ENCODE assay signal across 12 mouse cellular contexts in genomic region chr3:83032746-83033308, GRCm38 (mm10). TPM values are rescaled to one million over a fixed set of nuclear protein-coding genes. Genes with fewer than 3 reads are reported as not detected.
A peak's percentile ranks its signal among the peaks of the same experiment; 100 is the strongest.
DNase-seq lines count a peak whose midpoint lies in the region; ATAC-seq and TF ChIP-seq lines count a peak whose summit lies in the region.
"Had no signal": no experiment of that assay in that cellular context is flagged by ENCODE, and none has a peak within 500 bp of the region (broad histone marks: within the 10 kb centered on the region; RNA-seq: fewer than 3 reads in every experiment).

No protein-coding gene starts in this region.

- no peak for TF ChIP-seq POLR2A in limb, embryonic 14.5 days (IDR thresholded peaks at IDR 0.05; ENCODE audit: borderline replicate concordance, extremely low read depth, insufficient read depth, insufficient read length)

- H3K9ac ChIP-seq in neural tube, embryonic 11.5 days (ENCODE audit: low read length), result no peak overlapping the region
- no peak overlapping the region for H3K9ac ChIP-seq in limb, embryonic 14.5 days (ENCODE audit: low read depth, low read length, severe bottlenecking)
- H3K9ac ChIP-seq: lung, embryonic 14.5 days; stomach, embryonic 15.5 days had no signal

- no peaks in the 10 kb centered on the region for H3K4me1 ChIP-seq in neural tube, embryonic 11.5 days (ENCODE audit: control insufficient read depth, insufficient read depth, low read length)
- no peaks in the 10 kb centered on the region for H3K4me1 ChIP-seq in limb, embryonic 14.5 days (ENCODE audit: control insufficient read depth, insufficient read depth, low read length)
- H3K4me1 ChIP-seq: stomach, embryonic 15.5 days had no signal

- 52% methylated on average over 13 of the region's 13 CpGs for WGBS in neural tube, embryonic 11.5 days
- WGBS in limb, embryonic 14.5 days, result 41% methylated on average over 13 of the region's 13 CpGs

- no peak for TF ChIP-seq CTCF in left cerebral cortex, adult 2 months (IDR thresholded peaks at IDR 0.05)

- ATAC-seq in neural tube, embryonic 11.5 days (ENCODE audit: insufficient read depth, low FRiP score, low TSS enrichment), result no peak
- ATAC-seq in limb, embryonic 14.5 days (ENCODE audit: low FRiP score, low read depth), result no peak

- H3K4me2 ChIP-seq in neural tube, embryonic 11.5 days (ENCODE audit: low read depth), result no peak overlapping the region
- H3K4me2 ChIP-seq in limb, embryonic 14.5 days (replicated peaks; ENCODE audit: low read depth, low read length, severe bottlenecking), result peak overlapping the region; percentile 19; the same call in 1 of the 2 replicates
- H3K4me2 ChIP-seq: lung, embryonic 14.5 days; stomach, embryonic 15.5 days had no signal

- H3K27ac ChIP-seq in neural tube, embryonic 11.5 days (ENCODE audit: low read depth, low read length), result no peak overlapping the region
- H3K27ac ChIP-seq in limb, embryonic 14.5 days (replicated peaks; ENCODE audit: low read depth, low read length), result no peak overlapping the region
- H3K27ac ChIP-seq in left cerebral cortex, adult 2 months, result no peak overlapping the region
- H3K27ac ChIP-seq: stomach, embryonic 15.5 days had no signal

- intact Hi-C loops in left cerebral cortex, adult 2 months (cut with DNase I), result no loop called here

- no peaks in the 10 kb centered on the region for H3K27me3 ChIP-seq in neural tube, embryonic 11.5 days (ENCODE audit: control insufficient read depth, insufficient read depth, low read length)
- no peaks in the 10 kb centered on the region for H3K27me3 ChIP-seq in limb, embryonic 14.5 days (ENCODE audit: control insufficient read depth, insufficient read depth, low read length)
- H3K27me3 ChIP-seq: stomach, embryonic 15.5 days had no signal

- H3K9me3 ChIP-seq in neural tube, embryonic 11.5 days (ENCODE audit: control insufficient read depth, low read length), result no peaks in the 10 kb centered on the region
- H3K9me3 ChIP-seq in limb, embryonic 14.5 days (ENCODE audit: control insufficient read depth, low read length), result no peaks in the 10 kb centered on the region
- H3K9me3 ChIP-seq: stomach, embryonic 15.5 days had no signal

- no peak overlapping the region for H3K4me3 ChIP-seq in neural tube, embryonic 11.5 days (ENCODE audit: low read depth, low read length)
- H3K4me3 ChIP-seq in limb, embryonic 14.5 days (replicated peaks; ENCODE audit: low read length), result no peak overlapping the region
- H3K4me3 ChIP-seq in left cerebral cortex, adult 2 months, result no peak overlapping the region
- H3K4me3 ChIP-seq: stomach, embryonic 15.5 days had no signal

- H3K36me3 ChIP-seq in neural tube, embryonic 11.5 days (ENCODE audit: control insufficient read depth, insufficient read depth, low read length), result no peaks in the 10 kb centered on the region
- no peaks in the 10 kb centered on the region for H3K36me3 ChIP-seq in limb, embryonic 14.5 days (ENCODE audit: control insufficient read depth, insufficient read depth, low read length)
- H3K36me3 ChIP-seq: stomach, embryonic 15.5 days had no signal

- peak; percentile 17 for DNase-seq in embryo, embryonic 10.5 days (ENCODE audit: low spot score)
- DNase-seq in embryo, embryonic 10 days (ENCODE audit: low spot score), result no peak
- peak; percentile 15 for DNase-seq in neural tube, embryonic 11.5 days (ENCODE audit: low spot score)
- no peak for DNase-seq in neural tube, embryonic 10.5 days (ENCODE audit: extremely low spot score, low spot score)
- no peak for DNase-seq in limb, embryonic 14.5 days (ENCODE audit: low spot score)
- no peak for DNase-seq in Muller cell, postnatal 12 days (ENCODE audit: inconsistent ontology term)
- DNase-seq in left cerebral cortex, adult 2 months (ENCODE audit: extremely low spot score in 1 of 2, low spot score in 2 of 2), result no peak
- DNase-seq in layer of hippocampus, postnatal 36 days, result no peak
- DNase-seq: B cell, adult 2 months; lung, embryonic 14.5 days had no signal

RNA-seq across cellular contexts. Expression of gene Fga, which starts 7.0 kb away (rescaled TPM):
- 0.14 TPM in 1 of 2 replicates, not detected in the other for polyA plus RNA-seq in neural tube, embryonic 11.5 days (2014; fragmentation: Nextera tagmentation; extraction: Ambion mirVana)
- 0.20 and 0.38 TPM in 2 replicates for polyA plus RNA-seq in limb, embryonic 14.5 days (2012; rRNA removed)
- not detected in 2 replicates for polyA plus RNA-seq in limb, embryonic 14.5 days (2014; fragmentation: Nextera tagmentation; extraction: Ambion mirVana)
- total RNA-seq in left cerebral cortex, adult 2 months (2021), result not detected
- not detected for total RNA-seq in layer of hippocampus, postnatal 36 days (2021)

RNA-seq across cellular contexts. Expression of gene Fgb, which starts 16.8 kb away (rescaled TPM):
- polyA plus RNA-seq in neural tube, embryonic 11.5 days (2014; fragmentation: Nextera tagmentation; extraction: Ambion mirVana), result 0.08 and 0.16 TPM in 2 replicates
- 0.27 and 0.34 TPM in 2 replicates for polyA plus RNA-seq in limb, embryonic 14.5 days (2012; rRNA removed)
- polyA plus RNA-seq in limb, embryonic 14.5 days (2014; fragmentation: Nextera tagmentation; extraction: Ambion mirVana), result not detected in 2 replicates
- total RNA-seq in left cerebral cortex, adult 2 months (2021), result not detected
- total RNA-seq in layer of hippocampus, postnatal 36 days (2021), result not detected

RNA-seq across cellular contexts. Expression of gene Plrg1, which starts 22.5 kb away (rescaled TPM):
- 141 and 149 TPM in 2 replicates for polyA plus RNA-seq in neural tube, embryonic 11.5 days (2014; fragmentation: Nextera tagmentation; extraction: Ambion mirVana)
- polyA plus RNA-seq in limb, embryonic 14.5 days (2012; rRNA removed), result 80.3 and 93.3 TPM in 2 replicates
- 101 and 103 TPM in 2 replicates for polyA plus RNA-seq in limb, embryonic 14.5 days (2014; fragmentation: Nextera tagmentation; extraction: Ambion mirVana)
- 10 to 100 TPM; 39.4 to 42.4 TPM for total RNA-seq in left cerebral cortex, adult 2 months (2021)
- 10 to 100 TPM; 47.2 to 50.8 TPM for total RNA-seq in layer of hippocampus, postnatal 36 days (2021)

RNA-seq across cellular contexts. Expression of gene Fgg, which starts 25.3 kb away (rescaled TPM):
- 0.17 and 0.23 TPM in 2 replicates for polyA plus RNA-seq in neural tube, embryonic 11.5 days (2014; fragmentation: Nextera tagmentation; extraction: Ambion mirVana)
- polyA plus RNA-seq in limb, embryonic 14.5 days (2012; rRNA removed), result 0.68 and 0.77 TPM in 2 replicates
- polyA plus RNA-seq in limb, embryonic 14.5 days (2014; fragmentation: Nextera tagmentation; extraction: Ambion mirVana), result 0.19 TPM in 1 of 2 replicates, not detected in the other
- total RNA-seq in left cerebral cortex, adult 2 months (2021), result not detected
- not detected for total RNA-seq in layer of hippocampus, postnatal 36 days (2021)
- polyA plus RNA-seq: large intestine, adult 2 months; lung, embryonic 14.5 days had no signal

Comparison
In these comparisons a context has a peak if more than half of its experiments do, and no peak if none do; other contexts are left out.
1. DNase-seq: peak in embryo, embryonic 10.5 days (single experiment) and neural tube, embryonic 11.5 days (single experiment); none in embryo, embryonic 10 days (single experiment), neural tube, embryonic 10.5 days (single experiment), limb, embryonic 14.5 days (single experiment), Muller cell, postnatal 12 days (single experiment), left cerebral cortex, adult 2 months (0 of 2) and layer of hippocampus, postnatal 36 days (0 of 2).